9 mouse cellular contexts compared by ENCODE assay signal in the genomic region with DNA sequence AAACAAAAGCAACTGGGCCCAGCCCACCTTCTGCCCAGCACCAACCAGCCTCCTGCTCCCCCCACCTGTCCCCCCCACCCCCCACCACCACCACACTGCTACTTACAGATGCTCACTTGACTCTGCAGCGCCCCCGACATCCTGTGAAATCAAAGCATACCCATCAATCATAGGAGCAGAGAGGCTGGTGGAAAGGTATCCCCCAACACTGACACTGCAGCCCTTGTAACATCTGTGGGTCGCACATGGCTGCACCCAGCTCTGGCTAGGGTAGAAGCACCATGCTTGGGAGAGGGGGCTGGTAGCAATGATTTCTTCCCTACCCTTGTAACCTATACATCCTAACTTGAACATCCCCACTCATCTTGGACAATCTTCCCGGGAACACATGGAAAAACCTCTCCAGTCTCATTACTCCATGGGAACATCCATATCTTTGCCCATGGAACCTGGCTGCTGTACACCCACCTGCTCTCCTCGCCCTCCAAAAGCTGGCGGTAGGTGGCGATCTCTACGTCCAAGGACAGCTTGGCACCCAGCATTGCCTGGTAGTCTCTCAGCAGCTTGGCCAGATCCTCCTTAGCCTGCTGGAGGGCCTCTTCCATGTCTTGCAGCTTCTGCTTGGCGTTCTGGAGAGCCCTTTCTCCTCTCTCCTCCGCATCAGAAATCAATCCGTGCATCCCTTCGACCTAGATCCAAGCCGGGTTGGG. TPM values are rescaled to one million over a fixed set of nuclear protein-coding genes. Genes with fewer than 3 reads are reported as not detected.
A peak's percentile ranks its signal among the peaks of the same experiment; 100 is the strongest.
DNase-seq lines count a peak whose midpoint lies in the region; ATAC-seq and TF ChIP-seq lines count a peak whose summit lies in the region.
"Had no signal": no experiment of that assay in that cellular context is flagged by ENCODE, and none has a peak within 500 bp of the region (broad histone marks: within the 10 kb centered on the region; RNA-seq: fewer than 3 reads in every experiment).

No protein-coding gene starts in this region.

- no peak overlapping the region for H3K4me3 ChIP-seq in layer of hippocampus, adult 2 months
- peak overlapping the region; percentile 43; the same call in 1 of the 2 replicates for H3K4me3 ChIP-seq in embryonic facial prominence, embryonic 14.5 days (ENCODE audit: low read depth, low read length)
- peak overlapping the region; percentile 48; the same call in 1 of the 2 replicates for H3K4me3 ChIP-seq in intestine, embryonic 16.5 days (ENCODE audit: low read length)
- peak overlapping the region; percentile 47; the same call in 1 of the 2 replicates for H3K4me3 ChIP-seq in neural tube, embryonic 13.5 days

- peak overlapping the region; percentile 59; the same call in 1 of the 2 replicates for H3K9ac ChIP-seq in embryonic facial prominence, embryonic 14.5 days (ENCODE audit: low read depth, low read length)
- H3K9ac ChIP-seq in intestine, embryonic 16.5 days (ENCODE audit: low read depth, low read length) = no peak overlapping the region
- 0 out of 2 replicates have a peak overlapping the region, but pooled peaks have one; percentile 69 for H3K9ac ChIP-seq in neural tube, embryonic 13.5 days

- no peak for DNase-seq in layer of hippocampus, adult 2 months (ENCODE audit: low spot score in 2 of 2)
- DNase-seq in layer of hippocampus, postnatal 36 days = no peak
- no peak for DNase-seq in embryonic facial prominence, embryonic 14.5 days (ENCODE audit: low spot score)
- no peak for DNase-seq in thymus, postnatal 25 days
- no peak for DNase-seq in adrenal gland, adult (ENCODE audit: inconsistent age in 2 of 2, low spot score in 1 of 2)
- no peak for DNase-seq in MN1 (ENCODE audit: low spot score)

- peak overlapping the region; percentile 73; the same call in 1 of the 2 replicates for H3K27ac ChIP-seq in layer of hippocampus, adult 2 months
- no peak overlapping the region for H3K27ac ChIP-seq in embryonic facial prominence, embryonic 14.5 days (replicated peaks; ENCODE audit: low read depth, low read length)
- H3K27ac ChIP-seq in intestine, embryonic 16.5 days (ENCODE audit: low read length) = no peak overlapping the region
- H3K27ac ChIP-seq in neural tube, embryonic 13.5 days (replicated peaks) = no peak overlapping the region

- peak overlapping the region; percentile 80 for H3K4me2 ChIP-seq in embryonic facial prominence, embryonic 14.5 days (ENCODE audit: low read depth, low read length)
- peak overlapping the region; percentile 87 for H3K4me2 ChIP-seq in intestine, embryonic 16.5 days (ENCODE audit: low read depth, low read length)
- peak overlapping the region; percentile 81 for H3K4me2 ChIP-seq in neural tube, embryonic 13.5 days

- WGBS in embryonic facial prominence, embryonic 14.5 days = 48% methylated on average over 13 of the region's 13 CpGs
- WGBS in intestine, embryonic 16.5 days = 56% methylated on average over 13 of the region's 13 CpGs
- WGBS in neural tube, embryonic 13.5 days = 60% methylated on average over 13 of the region's 13 CpGs

- H3K4me1 ChIP-seq in embryonic facial prominence, embryonic 14.5 days (ENCODE audit: control insufficient read depth, insufficient read depth, low read length) = 0 out of 2 replicates have a peak, but pooled peaks cover 3% of the 10 kb centered on the region
- peaks cover 3% of the 10 kb centered on the region; the same call in 1 of the 2 replicates for H3K4me1 ChIP-seq in intestine, embryonic 16.5 days (ENCODE audit: control insufficient read depth, insufficient read depth, low read length)
- H3K4me1 ChIP-seq in neural tube, embryonic 13.5 days (replicated peaks) = peaks cover 21% of the 10 kb centered on the region

- peak; percentile 43 for TF ChIP-seq CTCF in layer of hippocampus, adult 2 months (conservative IDR thresholded peaks at IDR 0.05)

- ATAC-seq in embryonic facial prominence, embryonic 14.5 days (ENCODE audit: low read depth) = no peak
- no peak for ATAC-seq in intestine, embryonic 16.5 days
- 0 out of 2 replicates have a peak, but pooled peaks have one; percentile 34 for ATAC-seq in neural tube, embryonic 13.5 days (ENCODE audit: low read depth)

- H3K9me3 ChIP-seq in embryonic facial prominence, embryonic 14.5 days (ENCODE audit: control insufficient read depth, low read length) = no peaks in the 10 kb centered on the region
- H3K9me3 ChIP-seq in intestine, embryonic 16.5 days (ENCODE audit: control insufficient read depth, low read length) = no peaks in the 10 kb centered on the region
- H3K9me3 ChIP-seq in neural tube, embryonic 13.5 days = no peaks in the 10 kb centered on the region

- H3K27me3 ChIP-seq in embryonic facial prominence, embryonic 14.5 days (replicated peaks; ENCODE audit: control insufficient read depth, insufficient read depth, low read length) = peaks cover 38% of the 10 kb centered on the region
- H3K27me3 ChIP-seq in intestine, embryonic 16.5 days (replicated peaks; ENCODE audit: control insufficient read depth, insufficient read depth, low read length) = peaks cover 24% of the 10 kb centered on the region
- H3K27me3 ChIP-seq in neural tube, embryonic 13.5 days = peaks cover 69% of the 10 kb centered on the region

- no peaks in the 10 kb centered on the region for H3K36me3 ChIP-seq in embryonic facial prominence, embryonic 14.5 days (ENCODE audit: control insufficient read depth, insufficient read depth, low read length)
- H3K36me3 ChIP-seq in intestine, embryonic 16.5 days (ENCODE audit: control insufficient read depth, insufficient read depth, low read length) = no peaks in the 10 kb centered on the region
- no peaks in the 10 kb centered on the region for H3K36me3 ChIP-seq in neural tube, embryonic 13.5 days

RNA-seq across cellular contexts. Expression of a gene that starts 8.9 kb away (rescaled TPM):
- total RNA-seq in layer of hippocampus, adult 2 months (2021) = 10 to 100 TPM; 13.3 to 16.2 TPM
- total RNA-seq in layer of hippocampus, postnatal 36 days (2021) = 10 to 100 TPM in 1 of 2 experiments, 1 to 10 TPM in 1; 9.2 to 10.1 TPM
- polyA plus RNA-seq in embryonic facial prominence, embryonic 14.5 days (2014; fragmentation: Nextera tagmentation; extraction: Ambion mirVana) = 14.6 and 20.3 TPM in 2 replicates
- polyA plus RNA-seq in intestine, embryonic 16.5 days (2015; fragmentation: Nextera tagmentation; extraction: Ambion mirVana) = 0.13 TPM in 1 of 2 replicates, not detected in the other
- polyA plus RNA-seq in neural tube, embryonic 13.5 days (2015; fragmentation: Nextera tagmentation; extraction: Ambion mirVana) = 0.12 and 0.13 TPM in 2 replicates

RNA-seq across cellular contexts. Expression of a gene that starts 10.0 kb away (rescaled TPM):
- 1 to 10 TPM; 1.6 to 3.9 TPM for total RNA-seq in layer of hippocampus, adult 2 months (2021)
- 1 to 10 TPM; 3.5 to 4.6 TPM for total RNA-seq in layer of hippocampus, postnatal 36 days (2021)
- 67.2 and 111 TPM in 2 replicates for polyA plus RNA-seq in embryonic facial prominence, embryonic 14.5 days (2014; fragmentation: Nextera tagmentation; extraction: Ambion mirVana)
- polyA plus RNA-seq in intestine, embryonic 16.5 days (2015; fragmentation: Nextera tagmentation; extraction: Ambion mirVana) = 0.48 and 0.49 TPM in 2 replicates
- polyA plus RNA-seq in neural tube, embryonic 13.5 days (2015; fragmentation: Nextera tagmentation; extraction: Ambion mirVana) = 7.0 and 8.6 TPM in 2 replicates

RNA-seq across cellular contexts. Expression of a gene that starts 32.1 kb away (rescaled TPM):
- not detected for total RNA-seq in layer of hippocampus, adult 2 months (2021)
- total RNA-seq in layer of hippocampus, postnatal 36 days (2021) = not detected
- polyA plus RNA-seq in embryonic facial prominence, embryonic 14.5 days (2014; fragmentation: Nextera tagmentation; extraction: Ambion mirVana) = 0.31 and 0.68 TPM in 2 replicates
- not detected in 2 replicates for polyA plus RNA-seq in intestine, embryonic 16.5 days (2015; fragmentation: Nextera tagmentation; extraction: Ambion mirVana)
- not detected in 2 replicates for polyA plus RNA-seq in neural tube, embryonic 13.5 days (2015; fragmentation: Nextera tagmentation; extraction: Ambion mirVana)
- total RNA-seq: left cerebral cortex, adult 8-10 months had no signal

RNA-seq across cellular contexts. Expression of a gene that starts 42.6 kb away (rescaled TPM):
- total RNA-seq in layer of hippocampus, adult 2 months (2021) = 1 to 10 TPM; 7.0 to 8.0 TPM
- total RNA-seq in layer of hippocampus, postnatal 36 days (2021) = 1 to 10 TPM; 4.6 to 6.4 TPM
- 0.10 TPM in 1 of 2 replicates, not detected in the other for polyA plus RNA-seq in embryonic facial prominence, embryonic 14.5 days (2014; fragmentation: Nextera tagmentation; extraction: Ambion mirVana)
- not detected in 2 replicates for polyA plus RNA-seq in intestine, embryonic 16.5 days (2015; fragmentation: Nextera tagmentation; extraction: Ambion mirVana)
- not detected in 2 replicates for polyA plus RNA-seq in neural tube, embryonic 13.5 days (2015; fragmentation: Nextera tagmentation; extraction: Ambion mirVana)

RNA-seq across cellular contexts. Expression of a gene that starts 58.4 kb away (rescaled TPM):
- total RNA-seq in layer of hippocampus, adult 2 months (2021) = 1 to 10 TPM; 6.3 to 8.0 TPM
- 1 to 10 TPM; 5.8 to 8.1 TPM for total RNA-seq in layer of hippocampus, postnatal 36 days (2021)
- polyA plus RNA-seq in embryonic facial prominence, embryonic 14.5 days (2014; fragmentation: Nextera tagmentation; extraction: Ambion mirVana) = 3.3 and 3.4 TPM in 2 replicates
- not detected in 2 replicates for polyA plus RNA-seq in intestine, embryonic 16.5 days (2015; fragmentation: Nextera tagmentation; extraction: Ambion mirVana)
- polyA plus RNA-seq in neural tube, embryonic 13.5 days (2015; fragmentation: Nextera tagmentation; extraction: Ambion mirVana) = 0.43 and 0.44 TPM in 2 replicates

Comparison
In these comparisons a context has a peak if more than half of its experiments do, and no peak if none do; other contexts are left out.
1. RNA of a gene that starts 8.9 kb away (polyA plus RNA-seq): 14.6 to 20.3 TPM in embryonic facial prominence, embryonic 14.5 days; 0.13 TPM in intestine, embryonic 16.5 days and 0.12 to 0.13 TPM in neural tube, embryonic 13.5 days; every median in the first group is over 10 times any median in the second.
2. Peak in every context shown above with its lines, with median percentiles within 50 percentile points of each other: H3K4me2 ChIP-seq.